Mouse (Mus musculus) hindbrain, embryonic 16.5 days (tissue): Measurements from ENCODE around the gene Ltn1. TPM values are rescaled to one million over a fixed set of nuclear protein-coding genes. Genes with fewer than 3 reads are reported as not detected.
A peak's percentile ranks its signal among the peaks of the same experiment; 100 is the strongest.

Experiments
- ATAC-seq: fragments of 200-750 bp; cut with Nextera tagmentation; 2 replicates; pipeline ENCODE4 v1.8.0; 2017; ENCODE audit warnings: moderate TSS enrichment, moderate library complexity
- H3K27ac ChIP-seq: fragments of 300-500 bp; sonication (generic); 2 replicates; pipeline ENCODE4 v1.5.1; 2014; ENCODE audit warnings: low read depth, mild to moderate bottlenecking, control low read depth, low read length, moderate library complexity
- H3K27me3 ChIP-seq: fragments of 300-500 bp; sonication (generic); replicated peaks from 2 replicates; pipeline ENCODE4 v1.6.1; 2014; ENCODE audit warnings: low read length; ENCODE audit not compliant: control insufficient read depth, insufficient read depth
- H3K36me3 ChIP-seq: fragments of 300-500 bp; sonication (generic); 2 replicates; pipeline ENCODE4 v1.6.1; 2014; ENCODE audit warnings: mild to moderate bottlenecking, low read length, moderate library complexity, mixed read lengths; ENCODE audit not compliant: control insufficient read depth, insufficient read depth
- H3K4me1 ChIP-seq: fragments of 300-500 bp; sonication (generic); 2 replicates; pipeline ENCODE4 v1.6.1; 2014; ENCODE audit warnings: low read depth, low read length; ENCODE audit not compliant: control insufficient read depth, insufficient read depth
- H3K4me2 ChIP-seq: fragments of 300-500 bp; sonication (generic); 2 replicates; pipeline ENCODE4 v1.6.1; 2014; ENCODE audit warnings: mild to moderate bottlenecking, low read length, control low read depth, moderate library complexity
- H3K4me3 ChIP-seq: fragments of 300-500 bp; sonication (generic); 2 replicates; pipeline ENCODE4 v1.5.1; 2014; ENCODE audit warnings: mild to moderate bottlenecking, low read length, control low read depth, moderate library complexity
- H3K9ac ChIP-seq: fragments of 300-500 bp; sonication (generic); 2 replicates; pipeline ENCODE4 v1.6.1; 2014; ENCODE audit warnings: low read depth, mild to moderate bottlenecking, control low read depth, low read length, moderate library complexity
- H3K9me3 ChIP-seq: fragments of 300-500 bp; sonication (generic); 2 replicates; pipeline ENCODE4 v1.6.1; 2014; ENCODE audit warnings: mild to moderate bottlenecking, low read length, moderate library complexity; ENCODE audit not compliant: control insufficient read depth
- WGBS: fragments of 180-500 bp; shearing (Covaris S2); extraction: QIAGEN DNeasy Blood & Tissue Kit; methylation state at CpG from one replicate; pipeline ENCODE4 v1.1.7; 2014; 5-methylcytosine and 5-hydroxymethylcytosine counted together
- polyA plus RNA-seq: library from polyadenylated mRNA; unstranded; fragments of >200 nt; fragmentation: Nextera tagmentation; extraction: Ambion mirVana; gene quantifications from 2 replicates; pipeline ENCODE4 v1.2.1, GENCODE M21; 2015

Ltn1 gene
- polyA plus RNA-seq, 1 experiment from 2014 or later = 20.7 TPM

GRCm38 (mm10) chr16:87443245-87443644 is 10.8 kb upstream of the Ltn1 start:
- no peak overlapping the region for H3K4me2 ChIP-seq
- H3K4me3 ChIP-seq = no peak overlapping the region
- H3K4me1 ChIP-seq = peaks cover 11% of the 10 kb centered on the region
- H3K27ac ChIP-seq = no peak overlapping the region
- 0 out of 2 replicates have a peak, but pooled peaks cover 2% of the 10 kb centered on the region for H3K27me3 ChIP-seq
- H3K9ac ChIP-seq = no peak overlapping the region
- H3K36me3 ChIP-seq = no peaks in the 10 kb centered on the region
- no peaks in the 10 kb centered on the region; the same call in 1 of the 2 replicates for H3K9me3 ChIP-seq
- no peak for ATAC-seq

GRCm38 (mm10) chr16:87442291-87442690 is 9.9 kb upstream of the Ltn1 start:
- Histone ChIP-seq H3K4me2 (no peak overlapping the region), H3K4me1 (peaks cover 11% of the 10 kb centered on the region), H3K27ac (no peak overlapping the region), H3K27me3 (0 out of 2 replicates have a peak, but pooled peaks cover 2% of the 10 kb centered on the region), H3K9me3 (no peaks in the 10 kb centered on the region), H3K9ac (no peak overlapping the region), H3K36me3 (no peaks in the 10 kb centered on the region), H3K4me3 (no peak overlapping the region)
- WGBS = 60% methylated on average over 5 of the region's 5 CpGs
- no peak for ATAC-seq

GRCm38 (mm10) chr16:87441089-87441488 is 8.7 kb upstream of the Ltn1 start:
- Histone ChIP-seq H3K4me3 (peak overlapping the region; percentile 67), H3K4me2 (peak overlapping the region; percentile 80), H3K27me3 (0 out of 2 replicates have a peak, but pooled peaks cover 2% of the 10 kb centered on the region), H3K9me3 (no peaks in the 10 kb centered on the region), H3K27ac (peak overlapping the region; percentile 96; the same call in 1 of the 2 replicates), H3K4me1 (peaks cover 11% of the 10 kb centered on the region), H3K9ac (peak overlapping the region; percentile 89), H3K36me3 (0 out of 2 replicates have a peak, but pooled peaks cover 3% of the 10 kb centered on the region)
- no peak for ATAC-seq
- 24% methylated on average over 9 of the region's 9 CpGs for WGBS

DNA sequence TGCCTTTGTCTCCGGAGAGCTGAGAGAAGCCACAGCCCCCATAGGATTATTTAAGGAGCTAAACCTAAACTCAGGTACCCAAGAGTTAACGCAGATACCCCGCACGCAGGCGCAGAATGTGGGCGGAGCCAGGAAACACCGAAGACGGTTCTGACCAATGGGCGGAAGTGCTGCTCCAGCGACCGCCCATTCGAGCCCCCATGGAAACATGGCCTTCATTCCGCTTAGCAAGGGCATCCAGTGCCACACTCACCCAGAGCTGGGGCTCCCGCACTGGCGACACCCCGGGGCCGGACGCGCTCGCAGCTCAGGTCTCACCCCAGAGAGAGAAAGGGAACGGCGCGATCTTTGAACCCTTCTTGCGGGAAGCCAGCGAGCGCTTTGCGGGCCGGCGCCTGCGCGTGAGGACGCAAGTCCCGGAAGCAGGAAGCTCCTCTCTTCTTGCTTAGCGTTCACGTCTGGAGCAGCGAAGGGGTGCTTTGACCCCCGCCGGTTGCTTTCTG is 7.8 kb upstream of the Ltn1 start, which contains the start of gene Rwdd2b:
Rwdd2b (minus strand) TSS at position 390 of the 503 bp plus-strand sequence.
- Histone ChIP-seq H3K36me3 (0 out of 2 replicates have a peak, but pooled peaks cover 3% of the 10 kb centered on the region), H3K27me3 (0 out of 2 replicates have a peak, but pooled peaks cover 2% of the 10 kb centered on the region), H3K4me1 (peaks cover 11% of the 10 kb centered on the region), H3K27ac (peak within 1 kb of the TSS; percentile 96), H3K4me2 (peak within 1 kb of the TSS; percentile 80), H3K9me3 (no peaks in the 10 kb centered on the region), H3K9ac (peak within 1 kb of the TSS; percentile 89), H3K4me3 (peak within 1 kb of the TSS; percentile 67)
- peak; percentile 98 for ATAC-seq
- WGBS = under 1% methylated on average over 37 of the region's 38 CpGs

DNA sequence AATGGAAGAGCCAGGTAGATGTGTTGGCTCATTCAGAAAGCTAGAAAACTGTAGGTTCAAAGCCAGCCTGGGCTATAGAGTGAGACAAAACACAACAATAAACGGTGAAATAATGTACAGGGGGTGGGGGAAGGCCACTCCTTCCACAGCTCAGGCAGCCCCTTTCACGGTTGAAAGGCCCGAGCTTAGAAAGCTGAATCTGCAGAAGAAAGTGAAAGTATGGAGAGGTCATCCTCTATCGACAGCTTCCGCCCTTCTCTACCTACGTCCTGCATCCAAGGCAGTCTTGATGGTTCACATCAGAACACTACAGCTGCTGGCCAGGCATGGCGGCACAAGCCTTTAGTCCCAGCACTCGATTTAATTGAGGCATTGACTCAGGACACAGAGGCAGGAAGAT is 6.3 kb upstream of the Ltn1 start:
- WGBS = 94% methylated on average over 8 of the region's 8 CpGs
- H3K4me2 ChIP-seq = no peak overlapping the region
- no peaks in the 10 kb centered on the region for H3K9me3 ChIP-seq
- H3K4me1 ChIP-seq = peaks cover 11% of the 10 kb centered on the region
- ATAC-seq = no peak
- 0 out of 2 replicates have a peak, but pooled peaks cover 3% of the 10 kb centered on the region for H3K36me3 ChIP-seq
- H3K4me3 ChIP-seq = no peak overlapping the region
- no peak overlapping the region for H3K27ac ChIP-seq
- H3K27me3 ChIP-seq = no peaks in the 10 kb centered on the region
- H3K9ac ChIP-seq = no peak overlapping the region

- Histone ChIP-seq H3K4me2 (no peak overlapping the region), H3K9ac (no peak overlapping the region), H3K27me3 (no peaks in the 10 kb centered on the region), H3K4me3 (no peak overlapping the region), H3K27ac (no peak overlapping the region), H3K36me3 (0 out of 2 replicates have a peak, but pooled peaks cover 3% of the 10 kb centered on the region), H3K9me3 (no peaks in the 10 kb centered on the region), H3K4me1 (peaks cover 11% of the 10 kb centered on the region)
- no peak for ATAC-seq
- WGBS = 94% methylated on average over 21 of the region's 21 CpGs
These were observed 4.7 kb upstream of the Ltn1 start for GRCm38 (mm10) chr16:87437096-87437495.

- WGBS = 84% methylated on average over 13 of the region's 13 CpGs
- Histone ChIP-seq H3K9me3 (no peaks in the 10 kb centered on the region), H3K4me1 (peaks cover 11% of the 10 kb centered on the region), H3K4me3 (no peak overlapping the region), H3K36me3 (0 out of 2 replicates have a peak, but pooled peaks cover 3% of the 10 kb centered on the region), H3K27ac (no peak overlapping the region), H3K4me2 (no peak overlapping the region), H3K9ac (no peak overlapping the region), H3K27me3 (no peaks in the 10 kb centered on the region)
- no peak for ATAC-seq
These were observed 3.2 kb upstream of the Ltn1 start for GRCm38 (mm10) chr16:87435411-87436205.

DNA sequence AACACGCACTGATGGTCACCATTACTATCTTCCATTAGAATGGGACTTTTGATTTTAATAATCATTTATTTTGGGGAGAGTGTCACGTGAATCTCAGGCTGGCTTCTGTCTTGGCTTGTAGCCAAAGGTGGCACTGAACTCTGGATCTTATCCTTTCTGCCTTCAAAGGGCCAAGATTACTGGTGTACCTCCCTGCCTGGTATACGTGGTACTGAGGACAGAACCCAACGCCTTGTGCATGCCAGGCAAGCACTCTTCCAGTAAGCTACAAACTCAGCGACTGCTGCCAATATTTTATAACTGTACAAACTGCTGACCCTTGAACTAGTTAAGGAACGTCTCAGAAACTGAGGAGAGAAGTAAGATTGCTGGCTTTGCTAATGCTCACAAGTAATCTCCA is 2.5 kb upstream of the Ltn1 start:
- 83% methylated on average over 6 of the region's 6 CpGs for WGBS

GRCm38 (mm10) chr16:87434266-87434665 is 1.9 kb upstream of the Ltn1 start:
- no peak overlapping the region for H3K4me3 ChIP-seq
- H3K4me2 ChIP-seq = no peak overlapping the region
- no peaks in the 10 kb centered on the region for H3K27me3 ChIP-seq
- peaks cover 6% of the 10 kb centered on the region; the same call in 1 of the 2 replicates for H3K4me1 ChIP-seq
- 0 out of 2 replicates have a peak, but pooled peaks cover 3% of the 10 kb centered on the region for H3K36me3 ChIP-seq
- H3K9me3 ChIP-seq = no peaks in the 10 kb centered on the region
- WGBS = 94% methylated on average over 7 of the region's 7 CpGs
- no peak overlapping the region for H3K9ac ChIP-seq
- no peak overlapping the region for H3K27ac ChIP-seq
- ATAC-seq = no peak

More for the DNA sequence above, 2.5 kb upstream of the Ltn1 start:
- Histone ChIP-seq H3K4me1 (peaks cover 11% of the 10 kb centered on the region), H3K27me3 (no peaks in the 10 kb centered on the region), H3K36me3 (0 out of 2 replicates have a peak, but pooled peaks cover 3% of the 10 kb centered on the region), H3K27ac (no peak overlapping the region), H3K9ac (no peak overlapping the region), H3K9me3 (no peaks in the 10 kb centered on the region), H3K4me2 (no peak overlapping the region), H3K4me3 (no peak overlapping the region)
- no peak for ATAC-seq
